Mouse (Mus musculus) adrenal gland, postnatal 10 days (tissue): ENCODE measurements around the gene Gm42957. TPM values are rescaled to one million over a fixed set of nuclear protein-coding genes. Genes with fewer than 3 reads are reported as not detected.
"Not testable (repeated sequence)": the region's sequence is repeated elsewhere in the genome, so short reads cannot be mapped to it uniquely, and the experiment has no call there.

ENCODE experiments used
- DNase-seq: peaks from one replicate; pipeline ENCODE4 v3.0.0; 2021; ENCODE audit warnings: mixed read lengths
- total RNA-seq, 2 experiments: library from RNA; stranded (reverse); gene quantifications; 2 replicates each; pipeline ENCODE4 v1.2.3; 2021

Gm42957 gene
- total RNA-seq, 2 experiments from 2014 or later, result 0.24 to 0.33 TPM

GRCm38 (mm10) chr3:96675690-96676089, 40.4 kb downstream of the Gm42957 start:
- DNase-seq, result no peak

- DNase-seq, result no peak
These were observed 43.2 kb downstream of the Gm42957 start for GRCm38 (mm10) chr3:96678456-96678855.

- DNase-seq, result peak; percentile 67
These were observed 43.9 kb downstream of the Gm42957 start for GRCm38 (mm10) chr3:96679159-96679674.

- DNase-seq, result no peak
These were observed 45.1 kb downstream of the Gm42957 start for GRCm38 (mm10) chr3:96680269-96680956.

- no peak for DNase-seq
These were observed 48.2 kb downstream of the Gm42957 start for GRCm38 (mm10) chr3:96683496-96683895.

GRCm38 (mm10) chr3:96684151-96684821, 49.0 kb downstream of the Gm42957 start:
- peak; percentile 42 for DNase-seq

GRCm38 (mm10) chr3:96684822-96685156, 49.5 kb downstream of the Gm42957 start:
- DNase-seq, result peak; percentile 37

- DNase-seq, result not testable (repeated sequence)
These were observed 50.8 kb downstream of the Gm42957 start for GRCm38 (mm10) chr3:96686057-96686456.

GRCm38 (mm10) chr3:96688854-96689253, 53.6 kb downstream of the Gm42957 start:
- no peak for DNase-seq

- DNase-seq, result no peak
These were observed 55.0 kb downstream of the Gm42957 start for GRCm38 (mm10) chr3:96690298-96690697.

GRCm38 (mm10) chr3:96692506-96692905, 57.2 kb downstream of the Gm42957 start:
- DNase-seq, result peak; percentile 51

- DNase-seq, result no peak
These were observed 58.3 kb downstream of the Gm42957 start for GRCm38 (mm10) chr3:96693579-96693978.

- peak; percentile 92 for DNase-seq
These were observed 61.0 kb downstream of the Gm42957 start, which contains the start of gene Pias3 for GRCm38 (mm10) chr3:96696198-96696765. TSS of gene Pias3 (plus strand) at chr3:96696384.

- DNase-seq, result peak; percentile 96
These were observed 61.8 kb downstream of the Gm42957 start for GRCm38 (mm10) chr3:96696766-96697732.

GRCm38 (mm10) chr3:96698993-96699690, 63.9 kb downstream of the Gm42957 start:
- DNase-seq, result no peak

GRCm38 (mm10) chr3:96700376-96700775, 65.1 kb downstream of the Gm42957 start:
- peak; percentile 49 for DNase-seq

GRCm38 (mm10) chr3:96701003-96701402, 65.7 kb downstream of the Gm42957 start:
- DNase-seq, result no peak
